Mouse (Mus musculus): ENCODE measurements around the gene Pm20d1. TPM values are rescaled to one million over a fixed set of nuclear protein-coding genes. Genes with fewer than 3 reads are reported as not detected.

Gene Pm20d1
- polyA plus RNA-seq, 1 experiment from 2014 or later = 2.8 TPM

DNA sequence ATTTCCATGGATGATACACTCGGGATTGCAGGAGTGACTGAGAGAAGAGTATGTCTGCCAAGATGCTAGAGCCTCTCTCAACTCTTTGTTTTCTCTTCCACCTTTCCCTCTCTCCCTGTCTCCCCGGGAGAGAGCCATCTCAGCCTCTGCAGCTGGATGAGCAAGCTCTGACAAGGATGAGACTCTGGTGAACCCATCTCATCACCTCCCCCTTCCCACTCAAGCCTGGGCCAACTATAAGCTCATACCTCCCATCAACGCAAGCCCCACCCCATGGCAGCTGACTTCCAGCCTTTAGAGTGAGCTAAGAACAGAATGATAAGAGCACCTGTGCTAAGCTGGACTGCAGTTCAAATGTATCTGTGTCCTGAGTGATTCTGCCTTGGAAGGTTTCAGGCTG, 27.9 kb upstream of the Pm20d1 start:
- H3K36me3 ChIP-seq (ENCODE audit: control insufficient read depth, insufficient read depth, low read length) = no peaks in the 10 kb centered on the region
- no peaks in the 10 kb centered on the region for H3K4me1 ChIP-seq (replicated peaks; ENCODE audit: control insufficient read depth, insufficient read depth, low read length)
- ATAC-seq (replicated peaks; ENCODE audit: low FRiP score) (no peak), DNase-seq (ENCODE audit: low spot score) (no peak)
- H3K4me2 ChIP-seq = no peak overlapping the region
- H3K4me3 ChIP-seq (ENCODE audit: low read depth, low read length) = no peak overlapping the region
- peaks cover 3% of the 10 kb centered on the region; the same call in 1 of the 2 replicates for H3K27me3 ChIP-seq (replicated peaks; ENCODE audit: control insufficient read depth, insufficient read depth, low read length)
- 59% methylated on average over 3 of the region's 3 CpGs for WGBS
- H3K27ac ChIP-seq (ENCODE audit: low read depth, low read length) = no peak overlapping the region
- no peak overlapping the region for H3K9ac ChIP-seq (ENCODE audit: low read depth, low read length)
- H3K9me3 ChIP-seq (ENCODE audit: control insufficient read depth, low read length) = no peaks in the 10 kb centered on the region

DNA sequence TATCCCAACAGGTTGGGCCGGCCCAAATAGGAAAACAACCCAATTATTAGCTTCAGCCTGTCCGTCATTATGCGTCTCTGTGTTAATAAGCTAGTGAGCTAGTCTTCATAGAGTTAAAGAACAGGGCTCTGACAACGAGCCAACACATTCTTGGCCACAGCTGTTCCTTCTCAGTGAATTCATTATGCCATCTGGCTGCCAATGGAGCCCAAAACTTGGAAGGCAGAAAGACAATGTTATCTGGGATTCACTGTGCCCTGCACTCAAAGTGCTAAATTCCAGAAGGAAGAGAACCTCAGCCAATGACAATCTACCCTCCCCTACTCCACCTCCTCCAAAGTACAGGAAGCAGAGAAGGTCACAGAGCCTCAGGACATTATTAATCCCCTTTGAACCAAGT, 26.5 kb upstream of the Pm20d1 start:
- Histone ChIP-seq H3K4me2 (no peak overlapping the region), H3K27me3 (replicated peaks; ENCODE audit: control insufficient read depth, insufficient read depth, low read length) (peaks cover 3% of the 10 kb centered on the region; the same call in 1 of the 2 replicates), H3K27ac (ENCODE audit: low read depth, low read length) (no peak overlapping the region), H3K9me3 (ENCODE audit: control insufficient read depth, low read length) (no peaks in the 10 kb centered on the region), H3K9ac (ENCODE audit: low read depth, low read length) (no peak overlapping the region), H3K36me3 (ENCODE audit: control insufficient read depth, insufficient read depth, low read length) (no peaks in the 10 kb centered on the region), H3K4me3 (ENCODE audit: low read depth, low read length) (no peak overlapping the region), H3K4me1 (replicated peaks; ENCODE audit: control insufficient read depth, insufficient read depth, low read length) (no peaks in the 10 kb centered on the region)
- ATAC-seq (replicated peaks; ENCODE audit: low FRiP score) (no peak), DNase-seq (ENCODE audit: low spot score) (no peak)
- WGBS = 71% methylated on average over 4 of the region's 4 CpGs

DNA sequence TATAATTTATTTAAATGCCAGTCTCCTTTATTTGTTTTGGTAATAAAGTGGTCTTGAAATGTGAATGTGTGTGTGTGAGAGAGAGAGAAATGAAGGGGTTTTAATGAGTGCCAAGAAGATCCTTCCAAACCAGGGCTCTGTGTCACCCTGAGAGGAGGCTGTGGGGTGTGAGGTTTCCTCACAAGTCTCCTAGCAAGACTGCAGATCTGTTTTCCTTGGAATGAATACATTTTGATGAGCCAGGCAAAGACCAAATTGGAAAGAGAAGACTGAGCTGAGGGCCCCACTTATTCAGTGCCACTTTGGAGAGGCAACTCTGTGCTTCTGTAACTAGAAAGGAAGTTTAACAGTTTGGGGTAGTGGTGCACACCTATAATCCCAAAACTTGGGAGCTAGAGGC, 25.7 kb upstream of the Pm20d1 start:
- Histone ChIP-seq H3K27me3 (replicated peaks; ENCODE audit: control insufficient read depth, insufficient read depth, low read length) (peaks cover 3% of the 10 kb centered on the region; the same call in 1 of the 2 replicates), H3K4me1 (replicated peaks; ENCODE audit: control insufficient read depth, insufficient read depth, low read length) (no peaks in the 10 kb centered on the region), H3K9me3 (ENCODE audit: control insufficient read depth, low read length) (no peaks in the 10 kb centered on the region), H3K4me3 (ENCODE audit: low read depth, low read length) (no peak overlapping the region), H3K9ac (ENCODE audit: low read depth, low read length) (no peak overlapping the region), H3K36me3 (ENCODE audit: control insufficient read depth, insufficient read depth, low read length) (no peaks in the 10 kb centered on the region), H3K27ac (ENCODE audit: low read depth, low read length) (no peak overlapping the region), H3K4me2 (no peak overlapping the region)
- no peak for DNase-seq (ENCODE audit: low spot score)
- no peak for ATAC-seq (replicated peaks; ENCODE audit: low FRiP score)

DNA sequence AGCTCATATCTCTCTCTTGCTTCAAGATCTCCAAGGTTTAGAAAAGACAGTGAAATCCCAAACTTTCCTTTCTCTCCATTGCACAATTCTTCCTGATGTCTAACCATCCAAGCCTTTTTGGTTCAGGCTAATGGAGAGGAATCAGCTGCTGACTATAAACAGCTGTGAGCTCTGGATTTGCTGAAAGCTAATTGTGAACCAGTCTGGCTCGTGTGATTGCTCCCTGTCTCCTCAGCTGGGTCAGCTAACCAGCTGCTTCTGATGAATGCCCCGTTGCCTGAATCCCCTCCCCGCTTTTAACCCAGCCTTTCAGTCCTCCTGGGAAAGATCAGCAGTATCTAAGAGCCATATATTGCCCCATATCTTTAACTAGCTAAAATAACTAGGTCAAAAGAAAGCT, 2.6 kb upstream of the Pm20d1 start:
- H3K27me3 ChIP-seq (replicated peaks; ENCODE audit: control insufficient read depth, insufficient read depth, low read length) = peaks cover 11% of the 10 kb centered on the region
- ATAC-seq (replicated peaks; ENCODE audit: low FRiP score) (no peak), DNase-seq (ENCODE audit: low spot score) (no peak)
- no peak overlapping the region for H3K27ac ChIP-seq (ENCODE audit: low read depth, low read length)
- 54% methylated on average over 3 of the region's 3 CpGs for WGBS
- H3K9ac ChIP-seq (ENCODE audit: low read depth, low read length) = no peak overlapping the region
- H3K9me3 ChIP-seq (ENCODE audit: control insufficient read depth, low read length) = no peaks in the 10 kb centered on the region
- no peak overlapping the region for H3K4me2 ChIP-seq
- H3K4me1 ChIP-seq (replicated peaks; ENCODE audit: control insufficient read depth, insufficient read depth, low read length) = no peaks in the 10 kb centered on the region; the same call in 1 of the 2 replicates
- H3K36me3 ChIP-seq (ENCODE audit: control insufficient read depth, insufficient read depth, low read length) = no peaks in the 10 kb centered on the region
- H3K4me3 ChIP-seq (ENCODE audit: low read depth, low read length) = no peak overlapping the region

DNA sequence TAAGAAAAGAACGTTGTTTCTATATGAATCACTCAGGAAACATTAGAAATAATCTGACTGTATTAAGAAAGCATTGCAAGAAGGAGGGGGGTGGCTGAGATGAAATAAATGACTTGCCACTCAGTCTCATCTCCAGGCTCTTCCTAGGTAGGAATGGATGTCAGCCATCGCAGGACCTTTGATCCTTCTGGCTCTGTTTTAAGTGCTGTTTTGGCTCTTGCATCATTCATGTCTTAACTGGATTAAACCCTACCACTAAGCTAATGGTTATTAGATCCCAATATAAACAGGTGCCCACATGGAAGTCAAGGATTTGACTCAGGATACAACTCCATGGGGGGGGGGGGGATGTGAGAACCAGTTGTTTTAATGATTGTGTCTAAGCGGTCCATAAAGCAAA, 2.0 kb upstream of the Pm20d1 start:
- no peak for DNase-seq (ENCODE audit: low spot score)
- WGBS = 82% methylated on average over 3 of the region's 3 CpGs
- Histone ChIP-seq H3K9ac (ENCODE audit: low read depth, low read length) (no peak overlapping the region), H3K4me1 (replicated peaks; ENCODE audit: control insufficient read depth, insufficient read depth, low read length) (no peaks in the 10 kb centered on the region; the same call in 1 of the 2 replicates), H3K4me3 (ENCODE audit: low read depth, low read length) (no peak overlapping the region), H3K27me3 (replicated peaks; ENCODE audit: control insufficient read depth, insufficient read depth, low read length) (peaks cover 11% of the 10 kb centered on the region), H3K36me3 (ENCODE audit: control insufficient read depth, insufficient read depth, low read length) (no peaks in the 10 kb centered on the region), H3K27ac (ENCODE audit: low read depth, low read length) (no peak overlapping the region), H3K9me3 (ENCODE audit: control insufficient read depth, low read length) (no peaks in the 10 kb centered on the region), H3K4me2 (no peak overlapping the region)
- no peak for ATAC-seq (replicated peaks; ENCODE audit: low FRiP score)

DNA sequence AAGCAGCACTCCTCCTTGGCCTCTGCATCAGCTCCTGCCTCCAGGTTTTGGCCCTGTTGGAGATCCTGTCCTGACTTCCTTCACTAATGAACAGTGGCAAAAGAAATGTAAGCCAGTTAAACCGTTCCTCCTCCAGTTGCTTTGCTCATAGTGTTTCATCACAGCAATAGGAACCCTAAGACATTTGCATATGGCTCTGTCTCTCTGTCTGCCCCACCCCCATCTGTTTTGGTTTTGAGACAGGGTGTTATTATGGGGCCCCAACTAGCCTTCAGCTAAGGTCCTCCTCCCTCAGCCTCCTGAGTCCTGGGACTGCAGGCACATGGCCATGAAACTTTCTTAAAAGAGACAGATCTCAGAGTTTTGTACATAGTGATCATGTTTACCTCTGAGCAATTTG, 2.8 kb downstream of the Pm20d1 start:
- ATAC-seq (replicated peaks; ENCODE audit: low FRiP score) = no peak
- H3K4me1 ChIP-seq (replicated peaks; ENCODE audit: control insufficient read depth, insufficient read depth, low read length) = no peaks in the 10 kb centered on the region; the same call in 1 of the 2 replicates

DNA sequence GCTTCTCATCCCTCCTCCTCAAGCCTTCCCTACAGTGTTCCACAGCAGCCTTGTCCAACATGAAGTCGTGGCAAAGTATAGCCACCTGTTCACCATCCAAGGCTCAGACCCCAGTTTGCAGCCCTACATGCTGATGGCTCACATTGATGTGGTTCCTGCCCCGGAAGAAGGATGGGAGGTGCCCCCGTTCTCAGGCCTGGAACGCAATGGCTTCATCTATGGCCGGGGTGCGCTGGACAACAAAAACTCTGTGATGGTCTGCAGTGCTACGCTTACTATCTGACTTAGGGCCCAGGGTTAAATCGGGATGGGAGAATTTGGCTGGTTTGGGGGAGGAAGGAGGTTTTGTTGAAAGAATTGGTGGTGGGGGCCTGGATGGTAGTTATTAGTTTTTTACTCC, 3.9 kb downstream of the Pm20d1 start:
- Histone ChIP-seq H3K27ac (ENCODE audit: low read depth, low read length) (no peak overlapping the region), H3K4me3 (ENCODE audit: low read depth, low read length) (no peak overlapping the region), H3K27me3 (replicated peaks; ENCODE audit: control insufficient read depth, insufficient read depth, low read length) (peaks cover 11% of the 10 kb centered on the region), H3K4me2 (no peak overlapping the region), H3K36me3 (ENCODE audit: control insufficient read depth, insufficient read depth, low read length) (no peaks in the 10 kb centered on the region), H3K4me1 (replicated peaks; ENCODE audit: control insufficient read depth, insufficient read depth, low read length) (no peaks in the 10 kb centered on the region; the same call in 1 of the 2 replicates), H3K9ac (ENCODE audit: low read depth, low read length) (no peak overlapping the region), H3K9me3 (ENCODE audit: control insufficient read depth, low read length) (no peaks in the 10 kb centered on the region)
- ATAC-seq (replicated peaks; ENCODE audit: low FRiP score) = no peak
- WGBS = 88% methylated on average over 8 of the region's 8 CpGs
- DNase-seq (ENCODE audit: low spot score) = no peak

More for the DNA sequence above, 2.8 kb downstream of the Pm20d1 start:
- Histone ChIP-seq H3K9ac (ENCODE audit: low read depth, low read length) (no peak overlapping the region), H3K36me3 (ENCODE audit: control insufficient read depth, insufficient read depth, low read length) (no peaks in the 10 kb centered on the region), H3K4me3 (ENCODE audit: low read depth, low read length) (no peak overlapping the region), H3K9me3 (ENCODE audit: control insufficient read depth, low read length) (no peaks in the 10 kb centered on the region), H3K4me2 (no peak overlapping the region), H3K27ac (ENCODE audit: low read depth, low read length) (no peak overlapping the region), H3K27me3 (replicated peaks; ENCODE audit: control insufficient read depth, insufficient read depth, low read length) (peaks cover 11% of the 10 kb centered on the region)
- no peak for DNase-seq (ENCODE audit: low spot score)
- WGBS = 32% methylated on average over 1 of the region's 1 CpGs

DNA sequence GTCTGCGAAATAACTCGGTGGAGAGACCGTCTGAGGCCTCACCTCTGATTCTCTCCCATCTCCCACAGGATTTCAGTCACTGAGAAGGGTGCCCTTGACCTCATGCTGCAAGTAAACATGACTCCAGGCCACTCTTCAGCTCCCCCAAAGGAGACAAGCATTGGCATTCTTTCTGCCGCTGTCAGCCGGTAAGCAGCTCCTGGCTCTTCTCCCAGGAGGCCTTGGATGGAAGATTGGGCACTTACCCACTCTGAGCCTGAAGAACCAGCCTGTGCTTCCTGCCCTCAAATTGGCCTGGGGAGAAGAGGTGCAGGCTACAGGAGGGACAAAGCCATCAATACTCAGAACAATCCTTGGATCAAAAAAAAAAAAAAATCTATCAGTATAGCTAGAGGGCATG, 5.5 kb downstream of the Pm20d1 start:
- Histone ChIP-seq H3K36me3 (ENCODE audit: control insufficient read depth, insufficient read depth, low read length) (no peaks in the 10 kb centered on the region), H3K4me2 (no peak overlapping the region), H3K27me3 (replicated peaks; ENCODE audit: control insufficient read depth, insufficient read depth, low read length) (peaks cover 4% of the 10 kb centered on the region), H3K4me3 (ENCODE audit: low read depth, low read length) (no peak overlapping the region), H3K27ac (ENCODE audit: low read depth, low read length) (no peak overlapping the region), H3K9ac (ENCODE audit: low read depth, low read length) (no peak overlapping the region), H3K9me3 (ENCODE audit: control insufficient read depth, low read length) (no peaks in the 10 kb centered on the region), H3K4me1 (replicated peaks; ENCODE audit: control insufficient read depth, insufficient read depth, low read length) (no peaks in the 10 kb centered on the region; the same call in 1 of the 2 replicates)
- WGBS = 85% methylated on average over 5 of the region's 5 CpGs
- ATAC-seq (replicated peaks; ENCODE audit: low FRiP score) = no peak
- DNase-seq (ENCODE audit: low spot score) = no peak

DNA sequence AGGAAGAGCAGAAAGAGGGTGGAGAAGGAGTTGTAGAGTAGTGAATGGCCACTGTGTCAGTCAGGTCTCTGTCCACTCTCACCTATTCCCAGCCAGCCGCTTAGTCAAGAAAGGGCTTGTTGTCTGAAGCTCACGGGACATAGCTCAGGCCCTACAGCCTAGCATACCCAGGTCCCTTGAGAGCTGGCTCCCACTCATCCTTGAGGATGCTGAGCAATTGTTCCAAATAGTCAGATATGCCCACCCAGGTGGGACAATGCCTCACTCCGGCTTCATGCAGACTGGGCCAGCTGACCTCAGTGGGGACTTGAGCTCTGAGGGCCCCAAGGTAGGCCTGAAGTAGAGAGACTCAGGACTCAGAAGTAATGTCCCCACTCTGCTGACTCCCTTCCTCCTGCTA, 7.0 kb downstream of the Pm20d1 start:
- H3K9me3 ChIP-seq (ENCODE audit: control insufficient read depth, low read length) = no peaks in the 10 kb centered on the region
- DNase-seq (ENCODE audit: low spot score) (no peak), ATAC-seq (replicated peaks; ENCODE audit: low FRiP score) (no peak)
- no peak overlapping the region for H3K4me2 ChIP-seq
- no peak overlapping the region for H3K27ac ChIP-seq (ENCODE audit: low read depth, low read length)
- no peaks in the 10 kb centered on the region for H3K36me3 ChIP-seq (ENCODE audit: control insufficient read depth, insufficient read depth, low read length)
- no peaks in the 10 kb centered on the region for H3K4me1 ChIP-seq (replicated peaks; ENCODE audit: control insufficient read depth, insufficient read depth, low read length)
- 79% methylated on average over 3 of the region's 3 CpGs for WGBS
- H3K27me3 ChIP-seq (replicated peaks; ENCODE audit: control insufficient read depth, insufficient read depth, low read length) = no peaks in the 10 kb centered on the region
- H3K4me3 ChIP-seq (ENCODE audit: low read depth, low read length) = no peak overlapping the region
- H3K9ac ChIP-seq (ENCODE audit: low read depth, low read length) = no peak overlapping the region
